Mouse (Mus musculus) inflammation-experienced regulatory T-cells, adult 16 weeks (primary cell): ENCODE measurements around the gene Olfr33. TPM values are rescaled to one million over a fixed set of nuclear protein-coding genes. Genes with fewer than 3 reads are reported as not detected.

Experiments used
- polyA plus RNA-seq: library from polyadenylated mRNA; unstranded; fragments of 100-300 nt; shearing (Covaris generic); gene quantifications from one replicate; pipeline ENCODE4 v1.2.1, GENCODE M21; 2017

Gene Olfr33
- not detected for polyA plus RNA-seq

GRCm38 (mm10) chr7:102718970-102719369 lies at the start of gene Olfr33:
TSS of gene Olfr33 (minus strand) at chr7:102719070.

GRCm38 (mm10) chr7:102759266-102759665 lies 40.4 kb upstream of the Olfr33 start, which contains the start of the genes Olfr560 and Olfr78:
TSS of gene Olfr560 (minus strand) at chr7:102759366.
TSS of gene Olfr78 (minus strand) at chr7:102759471.

GRCm38 (mm10) chr7:102727391-102727790 lies 8.5 kb upstream of the Olfr33 start, which contains the start of gene Olfr559:
TSS of gene Olfr559 (minus strand) at chr7:102727491.

DNA sequence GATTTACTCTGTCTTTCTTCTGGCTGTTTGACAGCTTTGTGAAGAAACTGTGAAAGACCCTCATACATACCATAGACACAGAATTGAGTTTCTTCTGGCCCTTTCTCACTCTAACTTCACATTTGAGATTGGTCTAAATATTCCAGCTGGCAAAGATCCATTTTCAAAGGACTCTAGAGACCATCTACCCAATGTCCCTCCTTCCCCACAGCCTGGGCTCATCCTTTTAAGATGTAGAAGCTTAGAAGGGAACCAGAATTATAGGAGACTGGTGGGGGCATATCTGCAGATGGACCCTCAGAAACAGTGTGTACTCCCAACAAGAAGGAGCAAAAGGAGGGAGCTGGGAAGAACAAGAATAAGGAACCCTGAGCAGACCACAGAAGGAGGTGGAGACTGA lies 17.0 kb downstream of the Olfr33 start, which contains the start of gene Olfr558:
Olfr558 (plus strand) TSS at position 301 of the 400 bp plus-strand sequence.

DNA sequence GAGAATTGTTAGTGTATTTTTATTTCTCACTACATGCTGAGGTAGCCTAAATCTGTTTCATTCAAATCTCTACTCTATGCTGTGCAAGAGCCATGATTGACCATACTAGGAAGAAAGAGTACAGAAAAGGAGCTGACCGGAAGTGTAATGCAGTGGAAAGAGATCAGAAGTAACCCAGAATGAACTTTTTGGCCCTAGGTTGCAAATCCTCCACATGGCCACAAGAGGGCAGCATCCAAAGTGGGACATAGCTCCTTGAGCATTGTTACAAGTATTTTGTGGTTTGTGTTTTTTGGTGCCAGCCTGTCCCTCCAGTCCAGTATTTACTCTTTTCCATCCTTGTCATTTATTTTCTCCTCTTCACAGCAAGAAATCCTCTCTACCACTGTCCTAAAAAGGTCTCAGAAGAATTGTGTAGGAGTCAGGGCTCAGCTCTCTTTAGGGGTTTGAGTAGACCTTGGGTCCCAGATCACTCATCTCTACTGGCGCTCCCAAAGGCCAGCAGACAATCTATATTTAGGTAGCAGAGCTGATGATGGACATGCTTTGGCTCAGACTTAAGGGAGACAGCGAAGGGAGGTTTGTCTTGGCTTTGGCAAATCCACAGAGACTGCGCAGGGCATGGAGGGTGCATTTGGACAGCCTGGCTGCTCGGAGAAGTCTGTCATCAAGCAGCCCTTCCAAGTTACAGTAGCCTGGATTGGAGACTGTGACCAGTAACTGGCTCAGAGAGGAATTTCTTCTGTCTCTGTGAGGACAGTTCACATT lies 23.3 kb downstream of the Olfr33 start, which contains the start of gene Olfr557:
Olfr557 (plus strand) TSS at position 553 of the 768 bp plus-strand sequence.

GRCm38 (mm10) chr7:102686944-102687501 lies 31.8 kb downstream of the Olfr33 start, which contains the start of gene Trim68:
TSS of gene Trim68 (minus strand) at chr7:102687327.

GRCm38 (mm10) chr7:102664599-102664998 lies 54.3 kb downstream of the Olfr33 start, which contains the start of gene Olfr556:
TSS of gene Olfr556 (plus strand) at chr7:102664899.

Other genes starting within 250 kb of the Olfr33 start
- not detected for gene Olfr543, start 237.4 kb downstream of the Olfr33 start, polyA plus RNA-seq
- gene Olfr544, start 230.8 kb downstream of the Olfr33 start, polyA plus RNA-seq, result 0.09 TPM
- gene Olfr545, start 219.5 kb downstream of the Olfr33 start, polyA plus RNA-seq, result not detected
- gene Olfr547, start 184.3 kb downstream of the Olfr33 start, polyA plus RNA-seq, result not detected
- not detected for gene Olfr548-ps1, start 178.2 kb downstream of the Olfr33 start, polyA plus RNA-seq
- not detected for gene Olfr549, start 169.2 kb downstream of the Olfr33 start, polyA plus RNA-seq
- gene Trim21, start 153.6 kb downstream of the Olfr33 start, polyA plus RNA-seq, result 132 TPM
- gene Olfr550, start 147.6 kb downstream of the Olfr33 start, polyA plus RNA-seq, result not detected
- not detected for gene Olfr551, start 127.2 kb downstream of the Olfr33 start, polyA plus RNA-seq
- gene Olfr552, start 121.3 kb downstream of the Olfr33 start, polyA plus RNA-seq, result not detected
- not detected for gene Olfr553, start 100.9 kb downstream of the Olfr33 start, polyA plus RNA-seq
- not detected for gene Olfr554, start 80.6 kb downstream of the Olfr33 start, polyA plus RNA-seq
- gene Olfr555, start 60.2 kb downstream of the Olfr33 start, polyA plus RNA-seq, result not detected
- gene Olfr556, start 54.2 kb downstream of the Olfr33 start, polyA plus RNA-seq, result not detected
- gene Trim68, start 31.7 kb downstream of the Olfr33 start, polyA plus RNA-seq, result 22.3 TPM
- gene Olfr557, start 23.2 kb downstream of the Olfr33 start, polyA plus RNA-seq, result not detected
- not detected for gene Olfr558, start 16.9 kb downstream of the Olfr33 start, polyA plus RNA-seq
- not detected for gene Olfr559, start 8.4 kb upstream of the Olfr33 start, polyA plus RNA-seq
- gene Olfr560, start 40.3 kb upstream of the Olfr33 start, polyA plus RNA-seq, result not detected
- not detected for gene Olfr78, start 40.4 kb upstream of the Olfr33 start, polyA plus RNA-seq
- gene Olfr561, start 52.2 kb upstream of the Olfr33 start, polyA plus RNA-seq, result not detected
- not detected for gene Olfr564, start 84.4 kb upstream of the Olfr33 start, polyA plus RNA-seq
- not detected for gene Olfr566, start 139.7 kb upstream of the Olfr33 start, polyA plus RNA-seq
- not detected for gene Olfr568, start 158.1 kb upstream of the Olfr33 start, polyA plus RNA-seq
- not detected for gene Olfr569, start 171.8 kb upstream of the Olfr33 start, polyA plus RNA-seq
- gene Olfr570, start 175.5 kb upstream of the Olfr33 start, polyA plus RNA-seq, result not detected
- not detected for gene Olfr571, start 198.5 kb upstream of the Olfr33 start, polyA plus RNA-seq
- not detected for gene Olfr572, start 205.3 kb upstream of the Olfr33 start, polyA plus RNA-seq
- not detected for gene Olfr573-ps1, start 223.5 kb upstream of the Olfr33 start, polyA plus RNA-seq
- gene Olfr574, start 229.4 kb upstream of the Olfr33 start, polyA plus RNA-seq, result not detected
- gene Olfr575, start 239.7 kb upstream of the Olfr33 start, polyA plus RNA-seq, result not detected
- gene Olfr576, start 243.6 kb upstream of the Olfr33 start, polyA plus RNA-seq, result not detected